Mouse (Mus musculus) c-Kit-positive CD71-negative TER-119-negative erythroid progenitor cells, embryonic 14.5 days (primary cell): ENCODE measurements at regions not wholly inside any gene's neighbourhood (a gene's known extent, or its start where the extent isn't known, plus 50 kb on each side); places are given as distances from the start of the nearest gene placed in this dataset.

Source experiments
- DNase-seq: peaks from one replicate; pipeline ENCODE4 v3.0.0-alpha.2; 2013; ENCODE audit warnings: low read depth

- no peak for DNase-seq
Observed at GRCm38 (mm10) chr15:41154551-41155151, 1020.5 kb downstream of the 9330182O14Rik start.

DNA sequence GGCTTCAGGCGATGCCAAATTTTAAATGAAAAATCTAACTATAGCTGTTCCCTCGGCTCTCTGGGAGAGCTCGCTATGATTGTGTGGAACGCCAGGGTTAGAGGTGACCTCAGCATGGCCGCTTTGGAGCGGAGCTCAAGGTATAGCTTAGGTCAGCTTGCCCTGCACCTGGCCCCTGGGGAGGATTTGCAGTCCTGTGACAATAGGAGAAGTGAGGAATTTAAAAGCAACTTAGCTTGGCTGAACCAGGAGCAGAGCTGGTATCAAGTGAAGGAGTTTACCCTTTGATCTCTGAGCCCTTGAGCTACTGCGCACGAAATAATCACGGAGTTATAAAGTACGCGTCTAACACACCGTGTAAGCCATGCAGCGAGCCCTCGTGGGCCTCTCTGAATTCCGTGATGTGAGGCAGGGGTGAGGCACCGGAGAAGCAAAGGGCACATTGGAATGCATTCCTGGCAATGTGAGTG lies 1021.0 kb downstream of the 9330182O14Rik start:
- no peak for DNase-seq

DNA sequence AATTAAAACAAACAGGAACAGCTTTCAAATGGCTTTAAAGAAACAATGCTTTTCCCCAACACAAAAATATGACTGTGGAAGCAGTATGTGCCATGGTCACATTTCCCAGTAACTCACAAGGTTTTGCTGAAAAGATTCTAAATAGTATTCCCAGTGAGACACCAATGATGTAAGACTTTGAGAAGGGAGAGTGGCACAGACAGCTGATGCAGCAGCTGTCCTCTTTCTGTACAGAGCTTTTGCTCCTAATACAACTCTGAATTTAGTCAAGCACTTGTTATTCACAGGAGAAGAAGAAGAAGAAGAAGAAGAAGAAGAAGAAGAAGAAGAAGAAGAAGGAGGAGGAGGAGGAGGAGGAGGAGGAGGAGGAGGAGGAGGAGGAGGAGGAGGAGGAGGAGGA lies 1023.6 kb downstream of the 9330182O14Rik start:
- no peak for DNase-seq

DNA sequence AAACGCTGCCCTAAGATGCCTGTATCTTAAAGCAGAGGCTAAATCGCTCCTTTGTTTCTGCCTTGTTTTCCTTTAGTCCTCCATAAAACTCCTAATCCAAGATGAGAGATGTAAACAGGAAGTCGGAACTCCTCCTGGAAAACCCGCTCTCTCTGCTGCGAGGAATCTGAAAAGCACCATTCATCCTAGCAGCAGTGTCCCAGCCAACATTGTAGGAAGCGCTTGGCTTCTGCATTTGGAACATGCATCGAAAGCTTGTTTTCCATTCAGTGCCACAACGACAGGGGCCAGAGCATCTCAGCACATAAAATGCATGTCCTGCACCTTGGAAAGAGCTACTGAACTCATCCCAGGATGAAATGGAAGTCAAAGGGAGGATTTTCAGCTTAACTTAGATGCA lies 1028.1 kb downstream of the 9330182O14Rik start:
- no peak for DNase-seq

DNA sequence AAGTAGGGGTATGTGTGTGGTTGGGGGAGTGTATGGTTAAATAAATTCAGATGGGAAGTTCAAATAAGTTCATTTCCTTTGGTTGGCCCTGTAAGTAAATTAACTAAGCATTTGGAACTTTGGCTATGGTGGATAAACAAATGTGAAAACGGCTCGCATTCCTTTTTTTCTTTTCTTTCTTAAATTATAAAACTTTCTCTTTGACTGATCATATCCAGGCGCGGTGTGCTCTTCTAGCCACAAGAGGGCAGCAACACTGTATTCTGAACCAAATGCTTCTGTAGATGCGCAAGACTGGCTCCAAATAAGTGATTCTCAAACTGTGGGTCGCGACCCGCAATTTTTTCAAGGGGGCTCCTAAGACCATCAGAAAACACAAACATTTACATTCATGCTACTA lies 1028.6 kb downstream of the 9330182O14Rik start:
- DNase-seq = peak; percentile 34

DNA sequence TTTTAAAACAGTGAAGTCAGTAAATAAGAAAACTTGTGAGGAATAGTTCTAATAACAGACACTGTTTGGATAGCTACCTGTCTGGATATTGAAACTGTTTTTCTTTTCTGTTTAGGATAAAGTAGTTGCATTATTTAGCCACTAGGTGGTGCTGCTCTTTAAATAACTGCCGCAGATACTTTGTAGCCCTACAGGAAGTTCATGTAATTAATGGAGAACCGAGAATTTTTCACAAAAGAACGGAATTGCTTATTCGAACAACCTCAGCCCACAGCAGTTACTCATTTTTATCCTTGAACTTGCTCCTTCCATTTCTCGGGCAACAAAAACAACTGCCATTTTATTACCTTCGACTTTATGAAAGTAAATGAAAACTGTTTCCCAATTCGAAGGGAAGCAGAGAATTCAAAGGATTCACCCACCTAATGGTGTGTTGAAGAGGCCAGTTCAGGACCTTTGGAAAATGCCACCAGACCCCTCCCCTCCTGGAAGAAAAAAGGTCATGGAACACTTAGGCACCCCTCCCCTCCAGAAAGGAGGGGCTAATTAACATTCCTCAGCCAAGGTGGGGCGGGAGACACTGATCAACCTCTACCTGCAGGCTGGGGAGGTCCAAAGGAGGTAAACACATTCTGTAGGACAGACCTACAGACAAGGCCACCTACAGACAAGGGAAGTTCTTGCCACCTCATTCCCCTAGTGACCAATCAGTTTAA lies 1029.6 kb downstream of the 9330182O14Rik start:
- DNase-seq = peak; percentile 45

DNA sequence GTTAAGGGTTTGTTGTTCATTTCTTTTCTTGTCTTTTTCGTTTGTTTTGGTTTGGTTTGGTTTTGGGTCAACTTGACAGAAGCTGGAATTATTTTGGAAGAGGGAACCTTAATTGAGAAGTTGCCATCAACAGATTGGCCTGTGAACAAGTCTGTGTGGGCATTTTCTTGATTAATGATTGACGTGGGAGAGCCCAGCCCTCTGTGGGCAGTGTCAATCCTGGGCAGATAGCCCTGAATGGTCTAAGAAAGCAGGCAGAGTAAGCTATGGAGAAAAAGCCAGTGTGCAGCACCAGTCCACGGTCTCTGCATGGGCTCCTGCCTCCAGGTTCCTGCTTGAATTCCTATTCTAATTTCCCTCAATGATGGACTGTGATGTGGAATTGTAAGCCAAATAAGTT lies 1031.4 kb downstream of the 9330182O14Rik start:
- no peak for DNase-seq

GRCm38 (mm10) chr15:41190792-41191191 lies 1056.6 kb downstream of the 9330182O14Rik start:
- DNase-seq = no peak

DNA sequence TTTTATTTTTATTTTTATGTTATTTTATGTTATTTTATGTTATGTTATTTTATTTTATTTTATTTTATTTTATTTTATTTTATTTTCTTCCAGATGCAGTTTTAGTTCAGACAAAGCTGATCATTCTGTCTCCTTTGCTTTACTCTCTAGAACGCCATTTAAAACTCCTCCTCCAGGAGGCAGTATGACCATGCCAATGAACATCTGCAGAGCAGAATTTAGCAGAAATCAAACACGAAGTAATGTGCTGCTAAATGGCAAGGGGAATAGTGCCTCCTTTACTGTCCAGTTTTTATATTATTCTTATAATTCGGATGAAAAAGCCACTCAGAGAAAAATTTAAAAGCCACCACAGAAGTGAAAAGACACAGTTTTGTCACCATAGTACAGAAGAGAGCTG lies 1059.1 kb downstream of the 9330182O14Rik start:
- DNase-seq = peak; percentile 48

- DNase-seq = no peak
Observed at GRCm38 (mm10) chr15:41223801-41224200, 1089.6 kb downstream of the 9330182O14Rik start.

DNA sequence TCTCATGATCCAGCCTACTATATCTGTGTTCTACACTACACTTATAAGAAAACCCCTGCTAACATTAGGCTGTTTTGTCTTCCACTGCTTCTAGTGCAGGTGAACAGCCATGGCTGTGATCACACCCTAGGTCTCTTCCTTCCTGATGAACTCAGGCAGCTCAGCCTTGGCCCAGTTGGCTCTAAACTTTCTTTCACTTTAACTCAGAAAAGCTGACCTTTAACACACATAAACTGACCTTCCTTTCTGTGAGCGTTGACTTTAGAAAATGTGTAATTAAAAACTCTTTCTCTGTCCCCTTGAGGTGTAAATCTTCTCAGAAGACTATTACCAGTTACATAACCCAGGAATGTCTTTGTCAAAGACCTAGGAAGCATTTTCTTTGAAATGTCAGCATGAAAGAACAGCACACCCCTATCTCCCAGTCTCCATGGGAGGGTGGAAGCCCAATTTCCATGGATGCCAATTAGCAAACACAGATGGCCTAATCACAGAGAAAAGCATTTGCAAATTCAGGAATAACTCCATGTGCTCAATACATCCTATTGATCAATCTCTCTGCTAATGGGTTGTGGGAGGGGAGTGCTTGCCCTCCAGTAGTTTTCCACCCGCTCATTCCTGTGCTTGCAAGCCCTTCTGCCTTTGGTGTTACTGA lies 1098.4 kb downstream of the 9330182O14Rik start:
- DNase-seq = no peak
